In the genomic region with DNA sequence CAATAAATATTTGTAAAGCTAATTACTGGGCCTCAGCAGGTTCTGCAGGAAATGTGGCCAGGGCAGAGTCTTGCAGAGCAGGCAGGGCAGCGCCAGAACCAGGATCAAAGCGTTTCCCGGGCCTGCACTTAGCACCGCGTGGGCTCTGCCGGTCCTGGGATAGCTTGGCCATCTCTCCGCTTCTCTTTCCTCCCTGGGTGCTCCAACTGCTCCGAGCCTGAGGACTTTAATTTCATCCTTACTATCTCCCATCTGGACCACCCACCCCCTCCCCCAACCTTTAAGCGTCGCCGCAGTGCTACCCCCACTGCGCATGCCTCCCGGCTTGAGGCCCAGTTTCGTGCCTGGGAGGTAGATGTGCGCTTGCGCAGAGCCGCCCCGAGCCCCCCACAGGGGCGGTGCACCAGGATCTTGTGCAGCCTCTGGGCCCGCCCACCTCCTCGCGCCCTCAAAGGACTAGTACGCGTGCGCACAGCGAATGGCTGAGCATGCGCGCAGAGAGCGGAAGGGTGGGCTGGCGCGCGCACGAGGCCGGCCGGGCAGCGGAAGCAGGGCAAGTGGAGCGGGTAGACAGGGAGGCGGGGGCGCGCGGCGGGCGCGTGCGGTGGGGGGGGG, we compare ENCODE assay signal across 8 mouse cellular contexts. TPM values are rescaled to one million over a fixed set of nuclear protein-coding genes. Genes with fewer than 3 reads are reported as not detected.
DNase-seq lines count a peak whose midpoint lies in the region; ATAC-seq lines count a peak whose summit lies in the region.

A gene (plus strand): TSS at position 553 of the 615 bp plus-strand sequence.

- peak; percentile 88 for DNase-seq in c-Kit-negative CD71-positive TER-119-positive erythroid progenitor cells, embryonic 14.5 days (ENCODE audit: low read depth, low spot score)
- peak; percentile 99 for DNase-seq in fibroblast of lung, adult 2 months (ENCODE audit: low read depth)
- DNase-seq in kidney, postnatal 14 days = peak; percentile 100
- DNase-seq in liver, embryonic 13.5 days = peak; percentile 99
- peak; percentile 100 for DNase-seq in neural tube, embryonic 10.5 days (ENCODE audit: extremely low spot score, low spot score)

- H3K27ac ChIP-seq in heart, embryonic 14.5 days (replicated peaks in 1 of 2; ENCODE audit: control insufficient read depth in 1 of 2, insufficient read depth in 1 of 2, low read depth in 2 of 2, low read length in 2 of 2) = peak within 1 kb of the TSS; percentile 96 to 97
- H3K27ac ChIP-seq in liver, embryonic 13.5 days = peak within 1 kb of the TSS; percentile 89
- H3K27ac ChIP-seq in stomach, embryonic 16.5 days (ENCODE audit: low read length) = peak within 1 kb of the TSS; percentile 99

- peak within 1 kb of the TSS; percentile 94 for H3K9ac ChIP-seq in heart, embryonic 14.5 days (ENCODE audit: low read length)
- peak within 1 kb of the TSS; percentile 94 for H3K9ac ChIP-seq in liver, embryonic 13.5 days
- H3K9ac ChIP-seq in stomach, embryonic 16.5 days (ENCODE audit: low read length) = peak within 1 kb of the TSS; percentile 92

- peak within 1 kb of the TSS; percentile 80 for H3K4me2 ChIP-seq in heart, embryonic 14.5 days (ENCODE audit: low read length)
- peak within 1 kb of the TSS; percentile 85 for H3K4me2 ChIP-seq in liver, embryonic 13.5 days
- peak within 1 kb of the TSS; percentile 73 for H3K4me2 ChIP-seq in stomach, embryonic 16.5 days (ENCODE audit: low read depth, low read length)

- H3K36me3 ChIP-seq in heart, embryonic 14.5 days (ENCODE audit: control insufficient read depth, insufficient read depth, low read length) = no peaks in the 10 kb centered on the region
- peaks cover 8% of the 10 kb centered on the region for H3K36me3 ChIP-seq in liver, embryonic 13.5 days
- H3K36me3 ChIP-seq in stomach, embryonic 16.5 days (ENCODE audit: control insufficient read depth, insufficient read depth, low read length) = no peaks in the 10 kb centered on the region

- WGBS in heart, embryonic 14.5 days = under 1% methylated on average over 45 of the region's 45 CpGs
- under 1% methylated on average over 44 of the region's 45 CpGs for WGBS in liver, embryonic 13.5 days (ENCODE audit: insufficient replicate concordance)
- WGBS in stomach, embryonic 16.5 days = under 1% methylated on average over 45 of the region's 45 CpGs

- no peaks in the 10 kb centered on the region for H3K27me3 ChIP-seq in heart, embryonic 14.5 days (ENCODE audit: control insufficient read depth, insufficient read depth, low read length)
- no peaks in the 10 kb centered on the region for H3K27me3 ChIP-seq in liver, embryonic 13.5 days
- no peaks in the 10 kb centered on the region for H3K27me3 ChIP-seq in stomach, embryonic 16.5 days (ENCODE audit: control insufficient read depth, insufficient read depth, low read length)

- peak within 1 kb of the TSS; percentile 82 to 89 for H3K4me3 ChIP-seq in heart, embryonic 14.5 days (ENCODE audit: control insufficient read depth in 1 of 2, insufficient read depth in 1 of 2, low read depth in 1 of 2, low read length in 2 of 2)
- peak within 1 kb of the TSS; percentile 92 for H3K4me3 ChIP-seq in liver, embryonic 13.5 days (replicated peaks)
- H3K4me3 ChIP-seq in stomach, embryonic 16.5 days (replicated peaks; ENCODE audit: low read length) = peak within 1 kb of the TSS; percentile 74

- H3K9me3 ChIP-seq in heart, embryonic 14.5 days (ENCODE audit: control insufficient read depth, low read length) = no peaks in the 10 kb centered on the region
- H3K9me3 ChIP-seq in liver, embryonic 13.5 days (replicated peaks) = no peaks in the 10 kb centered on the region
- no peaks in the 10 kb centered on the region for H3K9me3 ChIP-seq in stomach, embryonic 16.5 days (replicated peaks; ENCODE audit: control insufficient read depth, low read length)

- peak; percentile 91 for ATAC-seq in CD4-positive, CD25-positive, alpha-beta regulatory T cell, adult 4 months
- peak; percentile 95 for ATAC-seq in heart, embryonic 14.5 days (ENCODE audit: insufficient number of reproducible peaks, insufficient read depth, low FRiP score, low read depth)
- ATAC-seq in liver, embryonic 13.5 days (ENCODE audit: low read depth) = peak; percentile 94
- ATAC-seq in stomach, embryonic 16.5 days (ENCODE audit: insufficient read depth, low FRiP score) = peak; percentile 95

- peaks cover 3 to 7% of the 10 kb centered on the region in 2 experiments; a peak in 1 of 4 replicates for H3K4me1 ChIP-seq in heart, embryonic 14.5 days (ENCODE audit: control insufficient read depth in 2 of 2, insufficient read depth in 2 of 2, low read length in 2 of 2)
- H3K4me1 ChIP-seq in liver, embryonic 13.5 days (replicated peaks) = peaks cover 43% of the 10 kb centered on the region
- peaks cover 11% of the 10 kb centered on the region; the same call in 1 of the 2 replicates for H3K4me1 ChIP-seq in stomach, embryonic 16.5 days (ENCODE audit: control insufficient read depth, insufficient read depth, low read length)

RNA-seq across cellular contexts. Expression of the gene that starts here (rescaled TPM):
- polyA plus RNA-seq in CD4-positive, CD25-positive, alpha-beta regulatory T cell, adult 4 months (2017; shearing (Covaris generic)) = 10 to 100 TPM; 22.7 to 24.1 TPM
- 51.1 and 52.8 TPM in 2 replicates for polyA plus RNA-seq in heart, embryonic 14.5 days (2014; fragmentation: Nextera tagmentation; extraction: Ambion mirVana)
- polyA plus RNA-seq in liver, embryonic 13.5 days (2015; fragmentation: Nextera tagmentation; extraction: Ambion mirVana) = 26.5 and 29.5 TPM in 2 replicates
- 63.2 and 65.0 TPM in 2 replicates for polyA plus RNA-seq in stomach, embryonic 16.5 days (2015; fragmentation: Nextera tagmentation; extraction: Ambion mirVana)

Comparison
In these comparisons a context has a peak if more than half of its experiments do, and no peak if none do; other contexts are left out.
1. Peak in every context shown above with its lines: DNase-seq, ATAC-seq, H3K4me3 ChIP-seq and H3K27ac ChIP-seq.